Mouse (Mus musculus): ENCODE results near the gene Slc22a1.

DNA sequence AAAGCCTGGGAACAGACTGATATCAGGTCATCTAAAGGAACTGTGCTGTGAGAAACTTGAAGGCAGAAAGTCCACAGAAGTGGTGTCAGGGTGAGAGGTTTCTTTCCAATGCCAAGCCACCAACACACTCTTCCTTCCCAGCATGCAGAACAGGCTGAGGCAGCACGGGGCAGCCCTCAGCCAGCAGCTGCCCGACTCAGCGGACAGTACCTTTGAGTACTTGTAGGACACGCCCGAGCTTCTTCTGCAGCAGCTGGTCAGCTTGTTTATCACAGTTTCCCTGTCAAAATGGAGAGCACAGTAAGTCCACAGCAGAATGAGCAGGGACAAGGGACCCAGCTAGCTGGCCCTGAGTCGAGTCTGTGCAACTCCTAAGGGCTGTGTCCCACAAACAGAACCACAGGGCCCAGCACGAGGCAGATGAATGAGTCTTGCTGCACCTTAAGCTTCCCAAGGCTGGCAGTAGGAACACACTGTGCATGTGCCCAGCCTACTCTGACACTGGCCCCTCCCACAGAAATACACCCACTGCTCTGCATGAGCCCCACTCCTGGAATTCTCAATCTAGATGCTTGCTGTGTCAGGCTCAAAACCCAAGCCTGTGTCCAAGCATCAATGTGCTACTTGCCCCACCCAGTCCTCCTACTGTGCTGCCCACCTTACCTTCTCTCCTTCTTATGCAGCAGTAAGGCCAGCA lies 9.4 kb upstream of the Slc22a1 start:
- TF ChIP-seq CTCF (IDR thresholded peaks at IDR 0.05) (no peak), EP300 (IDR thresholded peaks at IDR 0.05) (no peak)
